ENCODE assay signal across 8 mouse cellular contexts in genomic region chr12:52637506-52638249, GRCm38 (mm10).
A peak's percentile ranks its signal among the peaks of the same experiment; 100 is the strongest.
DNase-seq lines count a peak whose midpoint lies in the region; ATAC-seq and TF ChIP-seq lines count a peak whose summit lies in the region.

No protein-coding gene starts in this region.

- no peaks in the 10 kb centered on the region for H3K36me3 ChIP-seq in forebrain, embryonic 10.5 days (replicated peaks)
- H3K36me3 ChIP-seq in heart, embryonic 13.5 days = no peaks in the 10 kb centered on the region
- no peaks in the 10 kb centered on the region for H3K36me3 ChIP-seq in liver, embryonic 14.5 days (replicated peaks; ENCODE audit: control insufficient read depth, insufficient read depth, low read depth)

- no peaks in the 10 kb centered on the region for H3K4me1 ChIP-seq in forebrain, embryonic 10.5 days
- H3K4me1 ChIP-seq in heart, embryonic 13.5 days = peaks cover 14% of the 10 kb centered on the region
- H3K4me1 ChIP-seq in liver, embryonic 14.5 days (replicated peaks; ENCODE audit: control insufficient read depth in 2 of 2, insufficient read depth in 2 of 2, low read length in 1 of 2) = no peaks in the 10 kb centered on the region

- no peak for ATAC-seq in heart, embryonic 13.5 days (ENCODE audit: extremely low read depth, insufficient number of reproducible peaks, low FRiP score, low TSS enrichment)
- no peak for ATAC-seq in liver, embryonic 14.5 days (ENCODE audit: insufficient read depth)
- ATAC-seq in erythroblast, adult 5-6 weeks (replicated peaks; ENCODE audit: low FRiP score, poor library complexity, severe bottlenecking) = no peak

- no peak for TF ChIP-seq POLR2A in brain, embryonic 14.5 days (IDR thresholded peaks at IDR 0.05; ENCODE audit: borderline replicate concordance, extremely low read depth, insufficient read depth, insufficient read length, poor library complexity, severe bottlenecking)

- no peak overlapping the region for H3K9ac ChIP-seq in heart, embryonic 13.5 days
- no peak overlapping the region for H3K9ac ChIP-seq in liver, embryonic 14.5 days (replicated peaks)

- H3K27ac ChIP-seq in forebrain, embryonic 10.5 days = peak overlapping the region; percentile 56; the same call in 1 of the 2 replicates
- 0 out of 2 replicates have a peak overlapping the region, but pooled peaks have one; percentile 12 for H3K27ac ChIP-seq in heart, embryonic 13.5 days (replicated peaks)
- no peak overlapping the region for H3K27ac ChIP-seq in liver, embryonic 14.5 days

- no peak overlapping the region for H3K4me3 ChIP-seq in forebrain, embryonic 10.5 days
- no peak overlapping the region for H3K4me3 ChIP-seq in heart, embryonic 13.5 days
- H3K4me3 ChIP-seq in liver, embryonic 14.5 days (ENCODE audit: insufficient read depth in 1 of 2, low read depth in 2 of 2, low read length in 2 of 2) = no peak overlapping the region

- TF ChIP-seq EP300 in liver, embryonic 14.5 days (IDR thresholded peaks at IDR 0.05; ENCODE audit: low read depth) = no peak

- DNase-seq in MN1 (ENCODE audit: low spot score) = peak; percentile 62
- DNase-seq in brain, embryonic 14.5 days (ENCODE audit: low read depth) = peak; percentile 77
- DNase-seq in forebrain, embryonic 10.5 days (ENCODE audit: extremely low spot score, low spot score) = no peak
- peak; percentile 63 for DNase-seq in kidney, postnatal 14 days
- no peak for DNase-seq in liver, embryonic 14.5 days (ENCODE audit: low read depth in 3 of 3, low spot score in 3 of 3)
- peak; percentile 65 for DNase-seq in retina, embryonic 14.5 days (ENCODE audit: low spot score)

- WGBS in forebrain, embryonic 10.5 days = 67% methylated on average over 14 of the region's 14 CpGs
- WGBS in heart, embryonic 13.5 days = 53% methylated on average over 14 of the region's 14 CpGs
- WGBS in liver, embryonic 14.5 days (ENCODE audit: insufficient replicate concordance) = 45% methylated on average over 14 of the region's 14 CpGs

- H3K4me2 ChIP-seq in heart, embryonic 13.5 days = peak overlapping the region; percentile 33
- H3K4me2 ChIP-seq in liver, embryonic 14.5 days (ENCODE audit: low read depth) = no peak overlapping the region

- H3K27me3 ChIP-seq in forebrain, embryonic 10.5 days (ENCODE audit: poor library complexity, severe bottlenecking) = no peaks in the 10 kb centered on the region
- H3K27me3 ChIP-seq in heart, embryonic 13.5 days (replicated peaks) = no peaks in the 10 kb centered on the region
- no peaks in the 10 kb centered on the region for H3K27me3 ChIP-seq in liver, embryonic 14.5 days (ENCODE audit: control insufficient read depth, insufficient read depth, low read length)

- H3K9me3 ChIP-seq in forebrain, embryonic 10.5 days = no peaks in the 10 kb centered on the region
- no peaks in the 10 kb centered on the region for H3K9me3 ChIP-seq in heart, embryonic 13.5 days
- no peaks in the 10 kb centered on the region for H3K9me3 ChIP-seq in liver, embryonic 14.5 days (ENCODE audit: control insufficient read depth, low read length)

- peak; percentile 59; the same call in 1 of the 2 replicates for TF ChIP-seq CTCF in brain, embryonic 14.5 days (IDR thresholded peaks at IDR 0.05; ENCODE audit: borderline replicate concordance, extremely low read depth, insufficient read depth, insufficient read length)
- TF ChIP-seq CTCF in liver, embryonic 14.5 days (IDR thresholded peaks at IDR 0.05; ENCODE audit: low read depth) = peak; percentile 28

Comparison
In these comparisons a context has a peak if more than half of its experiments do, and no peak if none do; other contexts are left out.
1. DNase-seq: peak in MN1 (single experiment), brain, embryonic 14.5 days (single experiment), kidney, postnatal 14 days (single experiment) and retina, embryonic 14.5 days (single experiment); none in forebrain, embryonic 10.5 days (single experiment) and liver, embryonic 14.5 days (0 of 3).